Mouse (Mus musculus): ENCODE results near the gene Cic. TPM values are rescaled to one million over a fixed set of nuclear protein-coding genes. Genes with fewer than 3 reads are reported as not detected.
"Not testable (repeated sequence)": the region's sequence is repeated elsewhere in the genome, so short reads cannot be mapped to it uniquely, and the experiment has no call there.

The Cic gene
- polyA plus RNA-seq, 1 experiment from 2014 or later, result 44.2 TPM

DNA sequence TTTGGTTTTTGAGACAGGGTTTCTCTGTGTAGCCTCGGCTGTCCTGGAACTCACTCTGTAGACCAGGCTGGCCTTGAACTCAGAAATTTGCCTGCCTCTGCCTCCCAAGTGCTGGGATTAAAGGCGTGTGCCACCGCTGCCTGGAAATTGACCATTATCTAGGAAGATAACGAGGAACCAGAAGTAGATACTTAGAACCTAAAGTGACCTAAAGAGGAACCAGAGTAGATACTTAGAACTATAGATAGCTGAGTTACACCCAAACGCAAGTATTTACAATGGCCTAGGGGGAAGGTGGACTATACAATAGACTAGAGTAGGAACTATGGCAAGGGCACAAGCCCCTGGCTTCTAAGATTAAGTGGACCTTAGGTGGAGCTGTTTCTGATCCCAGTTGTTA, 1.8 kb upstream of the Cic start:
- 88% methylated on average over 5 of the region's 5 CpGs for whole genome bisulfite sequencing
- not testable (repeated sequence) for ATAC-seq

DNA sequence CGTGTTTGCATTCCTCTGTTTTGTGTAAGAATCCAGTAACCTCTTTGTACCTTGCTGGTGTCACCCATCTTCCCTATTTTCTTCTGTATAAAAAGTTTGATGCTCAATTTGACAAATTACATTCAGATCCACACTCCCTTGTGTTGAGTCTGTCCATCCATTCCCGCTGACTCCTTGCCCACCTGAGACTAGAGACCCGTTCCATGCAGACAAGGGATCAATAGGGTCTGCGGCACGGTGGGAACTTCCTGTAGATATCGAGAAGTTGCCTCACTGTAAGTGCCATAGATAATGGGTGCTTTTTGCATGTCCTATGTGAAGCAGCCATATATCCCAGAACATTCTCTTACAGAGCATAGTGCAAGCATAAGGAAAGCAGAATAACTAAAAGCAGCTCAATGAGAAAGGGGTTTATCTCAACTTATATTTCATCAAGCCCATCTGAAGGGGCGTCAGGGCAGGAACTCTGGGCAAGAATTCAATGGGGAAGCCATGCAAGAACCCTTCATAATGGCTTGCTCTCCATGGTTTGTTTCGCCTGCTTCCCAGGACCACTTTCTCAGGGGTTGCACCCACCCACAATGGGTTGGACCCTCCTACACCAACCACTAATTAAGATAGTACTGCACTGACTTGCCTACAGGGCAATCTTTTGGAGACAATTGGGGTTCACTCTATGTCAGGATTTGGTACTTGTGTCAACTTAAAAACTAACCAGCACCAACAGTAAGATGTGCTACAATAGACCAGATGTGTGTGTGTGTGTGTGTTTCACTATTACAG, 1.1 kb upstream of the Cic start:
- ATAC-seq, result no peak
- peaks cover 28% of the 10 kb centered on the region for H3K4me1 ChIP-seq (replicated peaks)
- no peak overlapping the region for H3K4me3 ChIP-seq (replicated peaks)
- H3K36me3 ChIP-seq, result peaks cover 7% of the 10 kb centered on the region
- no peak overlapping the region for H3K9ac ChIP-seq (replicated peaks)
- 90% methylated on average over 8 of the region's 8 CpGs for WGBS
- H3K9me3 ChIP-seq, result no peaks in the 10 kb centered on the region
- no peak overlapping the region for H3K27ac ChIP-seq
- 0 out of 2 replicates have a peak, but pooled peaks cover 3% of the 10 kb centered on the region for H3K27me3 ChIP-seq
- H3K4me2 ChIP-seq (replicated peaks), result peak overlapping the region; percentile 55

More for the DNA sequence above, 1.8 kb upstream of the Cic start:
- H3K27me3 ChIP-seq; H3K9me3 ChIP-seq; H3K36me3 ChIP-seq; H3K27ac ChIP-seq; H3K9ac ChIP-seq (replicated peaks); H3K4me3 ChIP-seq (replicated peaks); H3K4me2 ChIP-seq (replicated peaks): not testable (repeated sequence)
- peaks cover 27% of the 10 kb centered on the region for H3K4me1 ChIP-seq (replicated peaks)

DNA sequence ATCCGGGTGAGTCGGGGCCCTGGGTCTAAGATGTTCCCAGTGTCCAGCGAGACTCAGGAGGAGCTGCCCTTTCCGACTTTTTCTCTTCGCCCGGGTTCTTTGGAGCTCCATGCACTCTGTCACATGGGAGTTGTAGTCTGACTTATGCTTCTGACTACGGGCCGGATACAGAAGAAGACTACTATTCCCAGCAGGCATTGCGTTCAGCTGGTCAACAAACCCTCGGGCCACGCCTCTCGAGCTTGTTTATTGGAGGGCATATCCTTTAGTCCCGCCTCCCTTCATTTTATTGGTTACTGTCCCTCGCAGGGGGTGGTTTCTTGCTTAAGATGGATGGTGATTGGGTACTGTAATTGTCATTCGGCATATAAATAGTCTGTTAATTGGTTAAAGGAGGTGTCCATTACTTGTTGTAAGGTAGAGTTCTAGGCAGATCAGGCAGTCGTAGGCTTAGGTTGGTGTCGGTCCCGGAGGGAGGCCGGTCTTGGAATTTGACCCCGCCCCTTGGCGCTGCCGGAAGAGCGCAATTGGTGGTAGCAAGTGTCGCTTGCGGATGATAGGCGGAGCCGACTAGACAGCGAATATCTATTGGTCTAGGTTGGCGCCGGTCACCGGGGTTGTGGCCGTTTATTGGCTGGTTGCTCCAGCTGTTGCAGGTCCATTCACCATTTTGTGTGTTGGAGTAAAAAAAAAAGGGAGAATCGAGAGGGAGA, 403 bp downstream of the Cic start:
- WGBS, result under 1% methylated on average over 33 of the region's 33 CpGs
- H3K4me3 ChIP-seq (replicated peaks), result peak overlapping the region; percentile 77

DNA sequence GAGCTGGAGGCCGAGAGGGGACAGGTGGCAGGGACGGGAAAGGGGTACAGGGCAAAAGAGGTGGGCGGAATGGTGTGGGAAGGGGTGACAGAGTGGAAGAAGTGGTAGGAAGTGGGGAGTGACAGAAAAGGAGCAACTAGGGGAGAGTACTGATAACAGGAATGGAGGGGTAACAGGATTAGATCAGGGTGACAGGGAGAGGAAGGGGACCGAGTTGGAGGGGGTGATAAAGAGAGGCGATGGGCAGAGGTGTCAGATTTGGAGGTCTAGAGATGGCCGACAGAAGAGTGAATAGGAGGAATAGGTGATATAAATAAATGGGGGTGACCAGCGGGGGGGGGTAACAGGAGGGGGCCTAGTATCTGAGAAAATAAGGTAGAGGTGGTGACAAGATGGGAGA, 1.1 kb downstream of the Cic start:
- 0 out of 2 replicates have a peak, but pooled peaks cover 3% of the 10 kb centered on the region for H3K27me3 ChIP-seq
- H3K36me3 ChIP-seq, result peaks cover 29% of the 10 kb centered on the region
- H3K9me3 ChIP-seq, result no peaks in the 10 kb centered on the region
- WGBS, result 6% methylated on average over 7 of the region's 7 CpGs
- H3K4me2 ChIP-seq (replicated peaks), result peak overlapping the region; percentile 72
- peak overlapping the region; percentile 88 for H3K9ac ChIP-seq (replicated peaks)
- ATAC-seq, result peak; percentile 0; the same call in 1 of the 2 replicates
- H3K4me1 ChIP-seq (replicated peaks), result peaks cover 33% of the 10 kb centered on the region
- H3K27ac ChIP-seq, result peak overlapping the region; percentile 89
- H3K4me3 ChIP-seq (replicated peaks), result peak overlapping the region; percentile 77

More for the DNA sequence above, 403 bp downstream of the Cic start:
- peak overlapping the region; percentile 91 for H3K27ac ChIP-seq
- H3K27me3 ChIP-seq, result 0 out of 2 replicates have a peak, but pooled peaks cover 3% of the 10 kb centered on the region
- ATAC-seq, result peak; percentile 96
- no peaks in the 10 kb centered on the region for H3K9me3 ChIP-seq
- H3K36me3 ChIP-seq, result peaks cover 22% of the 10 kb centered on the region
- peak overlapping the region; percentile 88 for H3K9ac ChIP-seq (replicated peaks)
- H3K4me1 ChIP-seq (replicated peaks), result peaks cover 28% of the 10 kb centered on the region
- H3K4me2 ChIP-seq (replicated peaks), result peak overlapping the region; percentile 72

DNA sequence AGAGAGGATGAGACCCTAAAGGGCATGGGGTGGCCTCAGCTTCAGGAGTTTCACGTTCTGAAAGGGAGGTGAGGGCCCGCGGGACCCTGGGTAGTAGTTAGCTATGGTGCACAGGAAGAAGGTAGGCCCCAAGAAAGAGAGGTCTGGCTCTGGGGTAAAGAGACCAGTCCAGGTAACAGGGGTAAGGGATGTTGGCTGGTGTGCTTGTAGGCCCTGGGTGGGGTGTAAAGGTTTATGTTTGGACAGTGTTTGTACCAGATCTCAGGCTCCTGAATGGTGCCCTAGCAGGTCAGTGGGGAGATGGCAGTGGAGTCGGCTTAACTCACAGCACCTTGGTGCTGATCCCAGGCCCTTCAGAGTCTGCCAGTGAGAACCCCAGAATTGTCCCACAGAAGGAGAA, 1.5 kb downstream of the Cic start:
- Histone ChIP-seq H3K4me1 (replicated peaks) (peaks cover 38% of the 10 kb centered on the region), H3K36me3 (peaks cover 34% of the 10 kb centered on the region), H3K27me3 (0 out of 2 replicates have a peak, but pooled peaks cover 3% of the 10 kb centered on the region), H3K9me3 (no peaks in the 10 kb centered on the region), H3K4me3 (replicated peaks) (peak overlapping the region; percentile 77), H3K4me2 (replicated peaks) (peak overlapping the region; percentile 72), H3K9ac (replicated peaks) (peak overlapping the region; percentile 88), H3K27ac (peak overlapping the region; percentile 89; the same call in 1 of the 2 replicates)
- 51% methylated on average over 4 of the region's 4 CpGs for WGBS
- no peak for ATAC-seq

DNA sequence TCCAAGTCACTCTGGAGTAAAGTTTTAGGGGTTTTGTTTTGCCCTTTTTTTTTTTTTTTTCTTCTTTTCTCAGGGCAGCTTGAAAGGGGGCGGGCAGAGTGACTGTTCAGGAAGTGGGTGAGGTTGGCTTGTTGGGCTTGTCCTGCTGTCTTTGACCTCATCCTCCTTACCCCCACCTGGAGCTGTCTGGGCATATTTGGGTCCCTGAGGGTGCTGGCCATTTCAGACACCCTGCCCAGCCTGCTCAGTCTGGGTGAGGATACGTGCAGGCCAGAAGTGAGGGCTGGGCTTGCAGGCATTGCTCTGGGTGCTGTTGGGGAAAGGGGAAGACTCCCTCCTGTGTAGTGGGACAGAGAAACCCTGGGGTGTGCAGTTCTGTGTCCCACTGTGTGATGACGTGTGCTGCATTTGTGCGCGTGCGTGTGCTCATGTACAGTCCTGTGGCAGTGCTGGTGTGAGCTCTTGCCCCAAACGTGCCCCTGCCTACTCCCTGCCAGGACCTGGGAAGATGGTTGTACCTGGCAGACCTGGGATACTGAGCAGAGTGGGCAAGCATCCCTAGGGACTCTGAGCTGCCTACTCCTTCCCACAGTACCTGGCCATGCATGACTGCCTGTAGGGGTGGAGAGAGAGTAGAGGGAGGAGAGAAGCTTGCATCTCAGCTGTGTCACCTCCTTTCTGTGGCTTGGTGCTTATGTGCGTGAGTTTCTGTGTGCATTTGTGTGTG, 2.2 kb downstream of the Cic start:
- peak overlapping the region; percentile 88 for H3K9ac ChIP-seq (replicated peaks)
- H3K9me3 ChIP-seq, result no peaks in the 10 kb centered on the region
- H3K36me3 ChIP-seq, result peaks cover 38% of the 10 kb centered on the region
- peak overlapping the region; percentile 77 for H3K4me3 ChIP-seq (replicated peaks)
- ATAC-seq, result no peak
- no peak overlapping the region for H3K27ac ChIP-seq
- 83% methylated on average over 8 of the region's 8 CpGs for WGBS
- peaks cover 44% of the 10 kb centered on the region for H3K4me1 ChIP-seq (replicated peaks)
- H3K27me3 ChIP-seq, result no peaks in the 10 kb centered on the region
- H3K4me2 ChIP-seq (replicated peaks), result peak overlapping the region; percentile 72

DNA sequence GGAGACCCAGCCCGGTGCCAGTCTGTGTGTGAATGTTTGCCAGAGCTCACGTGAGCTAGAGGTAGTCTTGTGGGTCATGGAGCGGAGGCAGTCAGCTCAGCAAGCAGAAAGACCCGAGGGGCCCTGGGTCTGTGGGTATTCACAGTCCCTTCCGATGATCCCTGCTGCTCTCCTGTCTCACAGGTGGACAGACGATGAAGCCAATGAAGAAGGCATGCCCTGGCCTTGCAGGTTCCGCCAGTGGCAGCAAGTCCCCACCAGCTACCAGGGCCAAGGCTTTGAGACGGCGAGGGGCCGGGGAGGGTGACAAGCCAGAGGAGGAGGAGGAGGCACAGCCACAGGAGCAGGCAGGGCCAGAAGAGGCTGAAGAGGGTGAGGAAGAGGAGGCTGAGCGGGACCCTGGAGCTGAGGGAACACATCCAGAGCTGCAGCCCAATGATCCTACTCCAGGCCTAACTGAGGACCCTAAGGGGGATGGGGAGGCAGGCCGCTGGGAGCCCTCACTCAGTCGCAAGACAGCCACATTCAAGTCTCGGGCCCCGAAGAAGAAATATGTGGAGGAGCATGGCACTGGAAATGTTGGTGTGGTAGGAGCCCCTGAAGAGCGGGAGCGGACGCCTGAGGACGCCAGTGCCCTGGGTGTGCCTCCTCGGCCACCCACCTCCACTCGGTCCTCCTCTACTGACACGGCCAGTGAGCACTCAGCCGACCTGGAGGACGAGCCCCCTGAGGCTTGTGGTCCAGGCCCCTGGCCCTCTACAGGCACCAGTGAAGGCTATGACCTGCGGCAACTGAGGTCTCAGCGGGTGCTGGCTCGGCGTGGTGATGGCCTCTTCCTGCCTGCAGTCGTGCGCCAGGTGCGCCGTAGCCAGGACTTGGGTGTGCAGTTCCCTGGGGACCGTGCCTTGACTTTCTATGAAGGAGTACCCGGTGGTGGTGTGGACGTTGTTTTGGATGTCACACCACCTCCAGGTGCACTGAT, 3.4 kb downstream of the Cic start:
- Histone ChIP-seq H3K27ac (no peak overlapping the region), H3K27me3 (no peaks in the 10 kb centered on the region), H3K9ac (replicated peaks) (peak overlapping the region; percentile 48), H3K4me1 (replicated peaks) (peaks cover 57% of the 10 kb centered on the region), H3K4me2 (replicated peaks) (no peak overlapping the region), H3K9me3 (no peaks in the 10 kb centered on the region), H3K36me3 (peaks cover 43% of the 10 kb centered on the region), H3K4me3 (replicated peaks) (no peak overlapping the region)
- no peak for ATAC-seq
- WGBS, result 88% methylated on average over 35 of the region's 35 CpGs

DNA sequence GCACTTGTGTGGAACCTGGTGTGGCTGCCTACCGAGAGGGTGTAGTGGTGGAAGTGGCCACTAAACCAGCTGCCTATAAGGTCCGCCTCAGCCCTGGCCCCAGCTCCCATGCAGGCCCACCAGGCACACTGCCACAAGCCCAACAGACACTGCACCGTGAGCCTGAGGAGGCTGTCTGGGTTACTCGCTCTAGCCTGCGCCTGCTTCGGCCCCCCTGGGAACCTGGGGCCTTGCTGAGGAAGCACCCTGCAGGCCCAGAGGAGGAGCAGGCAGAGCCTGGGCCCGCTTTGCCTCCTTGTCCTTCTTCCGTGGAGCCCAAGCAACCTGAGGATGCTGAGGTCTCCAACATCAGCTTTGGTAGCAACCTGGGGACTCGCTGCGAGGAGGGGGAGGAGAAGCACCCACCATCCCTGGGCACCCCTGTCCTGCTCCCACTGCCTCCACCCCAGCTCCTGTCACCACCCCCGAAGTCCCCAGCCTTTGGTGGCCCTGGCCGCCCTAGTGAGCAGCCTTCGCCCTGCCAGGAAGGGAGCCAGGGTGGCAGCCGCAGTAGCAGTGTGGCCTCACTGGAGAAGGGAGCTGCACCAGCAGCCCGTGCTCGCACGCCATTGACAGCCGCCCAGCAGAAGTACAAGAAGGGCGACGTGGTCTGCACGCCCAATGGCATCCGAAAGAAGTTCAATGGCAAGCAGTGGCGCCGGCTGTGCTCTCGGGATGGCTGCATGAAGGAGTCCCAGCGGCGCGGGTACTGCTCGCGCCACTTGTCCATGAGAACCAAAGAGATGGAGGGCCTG, 4.3 kb downstream of the Cic start:
- ATAC-seq, result no peak
- Histone ChIP-seq H3K4me1 (replicated peaks) (peaks cover 64% of the 10 kb centered on the region), H3K4me2 (replicated peaks) (no peak overlapping the region), H3K9ac (replicated peaks) (0 out of 2 replicates have a peak overlapping the region, but pooled peaks have one; percentile 36), H3K27ac (no peak overlapping the region), H3K36me3 (peaks cover 43% of the 10 kb centered on the region), H3K4me3 (replicated peaks) (no peak overlapping the region), H3K27me3 (no peaks in the 10 kb centered on the region), H3K9me3 (no peaks in the 10 kb centered on the region)
- WGBS, result 86% methylated on average over 30 of the region's 30 CpGs

DNA sequence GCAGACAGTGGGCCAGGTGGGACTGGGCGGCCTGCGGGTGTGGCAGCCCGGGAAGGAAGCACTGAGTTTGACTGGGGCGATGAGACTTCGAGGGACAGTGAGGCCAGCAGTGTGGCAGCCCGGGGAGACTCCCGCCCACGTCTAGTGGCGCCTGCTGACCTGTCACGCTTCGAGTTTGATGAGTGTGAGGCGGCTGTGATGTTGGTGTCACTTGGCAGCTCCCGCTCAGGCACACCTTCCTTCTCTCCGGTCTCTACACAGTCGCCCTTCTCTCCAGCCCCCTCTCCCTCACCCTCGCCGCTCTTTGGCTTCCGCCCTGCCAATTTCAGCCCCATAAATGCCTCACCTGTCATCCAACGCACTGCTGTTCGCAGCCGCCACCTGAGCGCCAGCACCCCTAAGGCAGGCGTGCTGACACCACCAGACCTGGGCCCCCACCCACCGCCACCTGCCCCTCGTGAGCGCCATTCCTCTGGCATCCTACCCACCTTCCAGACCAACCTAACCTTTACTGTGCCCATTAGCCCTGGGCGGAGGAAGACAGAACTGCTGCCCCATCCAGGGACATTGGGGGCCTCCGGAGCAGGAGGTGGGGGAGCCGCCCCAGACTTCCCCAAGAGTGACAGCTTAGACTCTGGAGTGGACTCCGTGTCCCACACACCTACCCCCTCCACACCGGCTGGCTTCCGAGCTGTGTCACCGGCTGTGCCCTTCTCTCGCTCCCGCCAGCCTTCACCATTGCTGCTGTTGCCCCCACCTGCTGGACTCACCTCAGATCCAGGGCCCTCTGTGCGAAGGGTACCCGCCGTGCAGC, 5.1 kb downstream of the Cic start:
- Histone ChIP-seq H3K4me2 (replicated peaks) (no peak overlapping the region), H3K27ac (no peak overlapping the region), H3K36me3 (peaks cover 43% of the 10 kb centered on the region), H3K4me3 (replicated peaks) (no peak overlapping the region), H3K9me3 (no peaks in the 10 kb centered on the region), H3K4me1 (replicated peaks) (peaks cover 66% of the 10 kb centered on the region), H3K9ac (replicated peaks) (no peak overlapping the region), H3K27me3 (no peaks in the 10 kb centered on the region)
- no peak for ATAC-seq
- 91% methylated on average over 38 of the region's 38 CpGs for WGBS
